Mouse (Mus musculus): ENCODE data around the gene Coa6. TPM values are rescaled to one million over a fixed set of nuclear protein-coding genes. Genes with fewer than 3 reads are reported as not detected.
A peak's percentile ranks its signal among the peaks of the same experiment; 100 is the strongest.

Gene Coa6
- 12.2 and 13.8 TPM in 2 replicates for polyA plus RNA-seq (2012; rRNA removed)

DNA sequence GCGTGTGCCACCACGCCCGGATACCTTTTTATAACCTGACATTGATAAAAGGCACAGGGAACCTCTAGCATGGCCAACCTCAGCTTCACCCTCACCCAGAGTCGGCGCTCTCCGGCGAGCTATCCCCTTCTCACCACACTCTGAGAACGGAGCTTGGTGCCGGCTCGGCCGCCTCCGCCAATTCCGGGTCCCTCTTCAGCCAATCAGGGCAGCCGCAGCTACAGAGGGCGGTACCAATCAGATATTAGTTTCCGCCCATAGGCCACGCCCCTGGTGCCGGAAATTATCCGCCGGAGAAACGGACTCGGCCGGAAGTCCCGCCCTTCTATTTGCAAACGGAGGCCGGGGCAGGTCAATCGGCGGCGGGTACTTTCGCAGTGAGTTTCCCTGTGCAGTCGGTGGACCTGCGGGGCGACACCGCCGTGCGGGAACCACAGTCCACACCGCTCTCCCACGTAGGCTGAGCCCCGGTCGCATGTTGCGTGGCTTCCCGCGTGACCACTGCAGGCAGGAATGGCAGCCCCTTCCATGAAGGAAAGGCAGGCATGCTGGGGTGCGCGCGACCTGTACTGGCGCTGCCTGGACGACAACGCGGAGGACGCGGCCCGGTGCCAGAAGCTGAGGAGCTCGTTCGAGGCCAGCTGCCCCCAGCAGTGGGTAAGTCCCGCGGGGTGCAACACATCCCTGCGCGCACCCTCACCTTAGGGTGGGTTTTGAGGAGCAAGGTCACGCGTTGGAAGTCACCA is at the start of gene Coa6:
Gene Coa6, plus strand, starts transcription at position 342 of the 746 bp plus-strand sequence.
- peak within 1 kb of the TSS; percentile 80 for H3K27ac ChIP-seq (ENCODE audit: control insufficient read depth, insufficient read depth, low read depth, low read length)
- TF ChIP-seq POLR2A (IDR thresholded peaks at IDR 0.05; ENCODE audit: control insufficient read depth, low read depth, low read length): peak; percentile 66
- TF ChIP-seq CTCF (IDR thresholded peaks at IDR 0.05; ENCODE audit: control insufficient read depth, insufficient read depth, insufficient replicate concordance, low read depth, low read length): no peak

DNA sequence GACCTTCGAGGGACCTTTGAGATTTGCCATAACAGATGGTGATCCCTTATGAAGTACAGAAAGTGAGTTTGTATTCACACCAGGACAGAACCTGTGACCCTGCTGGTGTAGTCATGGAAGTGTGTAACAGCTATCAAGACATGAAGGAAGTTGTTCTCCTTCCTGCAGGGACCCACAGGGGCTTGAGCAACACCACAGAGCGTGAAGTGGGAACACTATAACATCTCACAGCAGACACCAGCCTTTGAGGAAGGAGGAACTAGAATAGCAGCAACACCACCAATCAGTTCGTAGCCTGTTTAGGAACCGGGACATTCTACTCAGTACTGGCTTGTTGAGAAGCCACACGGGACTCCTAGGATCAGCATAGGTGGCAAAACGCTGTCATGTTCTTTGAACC is 42.7 kb upstream of the Coa6 start:
- TF ChIP-seq POLR2A (IDR thresholded peaks at IDR 0.05; ENCODE audit: control insufficient read depth, low read depth, low read length) (no peak), CTCF (IDR thresholded peaks at IDR 0.05; ENCODE audit: control insufficient read depth, insufficient read depth, insufficient replicate concordance, low read depth, low read length) (no peak)

More for the DNA sequence above, at the start of gene Coa6:
- Histone ChIP-seq H3K36me3 (ENCODE audit: control insufficient read depth, insufficient read depth, low read length) (no peaks in the 10 kb centered on the region), H3K27me3 (ENCODE audit: control insufficient read depth, insufficient read depth, low read length) (no peaks in the 10 kb centered on the region), H3K4me3 (ENCODE audit: control insufficient read depth, low read depth, low read length) (peak within 1 kb of the TSS; percentile 98), H3K4me1 (ENCODE audit: control insufficient read depth, insufficient read depth, low read length) (peaks cover 3% of the 10 kb centered on the region)

DNA sequence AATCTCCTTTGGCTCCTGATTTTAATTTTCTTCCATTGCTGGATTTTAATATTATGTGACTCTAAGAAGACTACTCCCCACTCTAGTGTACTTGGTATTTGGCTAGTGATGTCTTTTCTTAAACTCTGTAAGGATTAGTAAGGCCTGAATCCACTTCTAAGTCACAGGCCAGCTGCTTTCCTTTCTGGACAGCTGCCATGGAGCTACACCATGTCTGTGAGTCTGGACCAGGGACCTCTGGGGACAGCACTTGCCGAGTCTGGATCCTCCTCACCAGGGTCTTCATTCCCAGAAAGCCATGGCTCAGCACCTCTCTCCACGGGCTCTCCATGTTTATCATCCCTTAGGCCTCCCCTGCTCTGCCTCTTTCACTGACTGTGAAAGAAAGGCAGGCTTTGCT is 42.2 kb upstream of the Coa6 start:
- TF ChIP-seq CTCF (IDR thresholded peaks at IDR 0.05; ENCODE audit: control insufficient read depth, insufficient read depth, insufficient replicate concordance, low read depth, low read length) (no peak), POLR2A (IDR thresholded peaks at IDR 0.05; ENCODE audit: control insufficient read depth, low read depth, low read length) (no peak)
- H3K4me3 ChIP-seq (ENCODE audit: control insufficient read depth, low read depth, low read length): no peak overlapping the region
- H3K27me3 ChIP-seq (ENCODE audit: control insufficient read depth, insufficient read depth, low read length): no peaks in the 10 kb centered on the region
- H3K27ac ChIP-seq (ENCODE audit: control insufficient read depth, insufficient read depth, low read depth, low read length): no peak overlapping the region
- H3K36me3 ChIP-seq (ENCODE audit: control insufficient read depth, insufficient read depth, low read length): no peaks in the 10 kb centered on the region
- no peaks in the 10 kb centered on the region for H3K4me1 ChIP-seq (ENCODE audit: control insufficient read depth, insufficient read depth, low read length)

More for the DNA sequence above, 42.7 kb upstream of the Coa6 start:
- Histone ChIP-seq H3K27ac (ENCODE audit: control insufficient read depth, insufficient read depth, low read depth, low read length) (no peak overlapping the region), H3K27me3 (ENCODE audit: control insufficient read depth, insufficient read depth, low read length) (no peaks in the 10 kb centered on the region), H3K36me3 (ENCODE audit: control insufficient read depth, insufficient read depth, low read length) (no peaks in the 10 kb centered on the region), H3K4me1 (ENCODE audit: control insufficient read depth, insufficient read depth, low read length) (no peaks in the 10 kb centered on the region), H3K4me3 (ENCODE audit: control insufficient read depth, low read depth, low read length) (no peak overlapping the region)

DNA sequence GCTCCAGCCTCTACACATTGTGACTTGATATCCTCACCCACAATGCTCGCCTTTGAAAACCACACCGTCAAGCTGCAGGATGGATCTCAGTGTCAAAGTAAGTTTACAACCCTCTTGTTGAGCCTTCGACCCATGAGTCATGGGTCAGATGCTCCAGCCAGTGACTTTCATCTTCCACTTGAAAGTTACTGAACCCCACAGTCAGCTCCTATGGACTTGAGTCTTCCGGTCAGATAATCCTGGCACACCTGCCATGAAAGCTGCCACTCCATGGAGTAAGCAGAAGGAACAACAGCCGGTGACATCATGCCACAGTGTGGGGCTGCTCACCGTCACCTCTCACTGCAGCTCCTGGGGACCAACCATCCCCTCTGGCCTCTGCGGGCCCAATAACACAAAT is 41.0 kb upstream of the Coa6 start:
- no peaks in the 10 kb centered on the region for H3K36me3 ChIP-seq (ENCODE audit: control insufficient read depth, insufficient read depth, low read length)
- TF ChIP-seq CTCF (IDR thresholded peaks at IDR 0.05; ENCODE audit: control insufficient read depth, insufficient read depth, insufficient replicate concordance, low read depth, low read length) (no peak), POLR2A (IDR thresholded peaks at IDR 0.05; ENCODE audit: control insufficient read depth, low read depth, low read length) (no peak)
- H3K27me3 ChIP-seq (ENCODE audit: control insufficient read depth, insufficient read depth, low read length): no peaks in the 10 kb centered on the region
- no peak overlapping the region for H3K4me3 ChIP-seq (ENCODE audit: control insufficient read depth, low read depth, low read length)
- H3K27ac ChIP-seq (ENCODE audit: control insufficient read depth, insufficient read depth, low read depth, low read length): no peak overlapping the region
- H3K4me1 ChIP-seq (ENCODE audit: control insufficient read depth, insufficient read depth, low read length): no peaks in the 10 kb centered on the region

DNA sequence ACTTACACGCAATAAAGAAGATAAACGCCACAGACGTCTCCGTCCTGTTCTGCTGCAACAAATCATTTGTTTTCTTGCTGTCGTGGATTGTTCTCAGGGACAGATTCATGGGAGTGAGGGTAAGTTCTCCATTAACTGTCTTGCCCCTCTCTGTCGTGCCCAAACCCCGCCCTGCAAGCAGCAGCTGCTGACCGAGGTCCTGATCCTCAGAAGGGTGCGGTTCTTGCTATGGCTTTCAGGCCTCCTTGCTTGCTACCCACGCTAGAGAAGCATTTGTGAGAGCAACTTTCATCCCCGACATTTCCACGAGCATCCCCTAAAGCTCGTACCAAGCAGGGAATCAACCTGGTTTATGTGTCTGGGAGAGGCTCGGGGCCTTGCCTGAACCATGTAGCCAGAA is 40.1 kb upstream of the Coa6 start:
- no peak overlapping the region for H3K4me3 ChIP-seq (ENCODE audit: control insufficient read depth, low read depth, low read length)

DNA sequence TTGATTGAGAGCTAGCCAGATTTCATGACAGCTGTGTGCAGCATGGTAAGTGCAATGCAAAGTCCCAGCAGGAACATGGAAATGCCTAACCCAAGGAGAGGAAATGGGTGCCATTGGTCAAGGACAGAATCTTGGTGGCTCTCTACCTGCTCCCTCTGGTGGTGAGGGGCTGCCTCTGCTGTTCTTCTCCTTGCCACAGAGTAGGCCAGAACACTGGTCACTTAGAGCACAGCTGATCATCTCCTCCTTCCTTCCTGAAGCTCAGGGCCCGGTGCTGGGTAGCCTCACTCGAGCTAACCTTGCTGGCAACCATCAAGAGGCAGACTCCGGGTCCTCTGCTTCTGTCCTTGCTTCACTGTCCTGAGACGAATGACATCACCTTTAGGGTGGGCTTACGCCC is 39.6 kb upstream of the Coa6 start:
- Histone ChIP-seq H3K4me3 (ENCODE audit: control insufficient read depth, low read depth, low read length) (no peak overlapping the region), H3K27ac (ENCODE audit: control insufficient read depth, insufficient read depth, low read depth, low read length) (no peak overlapping the region), H3K27me3 (ENCODE audit: control insufficient read depth, insufficient read depth, low read length) (no peaks in the 10 kb centered on the region), H3K4me1 (ENCODE audit: control insufficient read depth, insufficient read depth, low read length) (no peaks in the 10 kb centered on the region), H3K36me3 (ENCODE audit: control insufficient read depth, insufficient read depth, low read length) (no peaks in the 10 kb centered on the region)
- no peak for TF ChIP-seq POLR2A (IDR thresholded peaks at IDR 0.05; ENCODE audit: control insufficient read depth, low read depth, low read length)
- TF ChIP-seq CTCF (IDR thresholded peaks at IDR 0.05; ENCODE audit: control insufficient read depth, insufficient read depth, insufficient replicate concordance, low read depth, low read length): peak; percentile 15; the same call in 1 of the 2 replicates

More for the DNA sequence above, 40.1 kb upstream of the Coa6 start:
- Histone ChIP-seq H3K4me1 (ENCODE audit: control insufficient read depth, insufficient read depth, low read length) (no peaks in the 10 kb centered on the region), H3K27ac (ENCODE audit: control insufficient read depth, insufficient read depth, low read depth, low read length) (no peak overlapping the region), H3K36me3 (ENCODE audit: control insufficient read depth, insufficient read depth, low read length) (no peaks in the 10 kb centered on the region), H3K27me3 (ENCODE audit: control insufficient read depth, insufficient read depth, low read length) (no peaks in the 10 kb centered on the region)
- no peak for TF ChIP-seq CTCF (IDR thresholded peaks at IDR 0.05; ENCODE audit: control insufficient read depth, insufficient read depth, insufficient replicate concordance, low read depth, low read length)
- TF ChIP-seq POLR2A (IDR thresholded peaks at IDR 0.05; ENCODE audit: control insufficient read depth, low read depth, low read length): no peak

DNA sequence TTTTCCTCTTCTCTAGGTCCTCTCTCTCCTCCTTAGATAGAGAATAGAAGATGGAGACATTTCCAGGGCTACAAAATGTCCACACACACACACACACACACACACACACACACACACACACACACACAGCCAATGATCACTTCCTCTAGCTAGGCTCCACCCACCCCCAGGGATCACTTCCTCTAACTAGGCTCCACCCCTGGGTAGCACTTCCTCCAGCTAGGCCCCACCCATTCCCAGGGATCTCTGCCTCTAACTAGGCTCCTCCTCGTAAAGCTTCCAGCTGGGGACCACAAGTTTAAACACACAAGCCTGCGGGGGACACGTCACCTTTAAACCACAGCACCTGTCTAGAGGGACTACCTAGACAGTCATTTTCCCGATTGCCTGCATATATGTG is 34.7 kb upstream of the Coa6 start:
- no peak overlapping the region for H3K27ac ChIP-seq (ENCODE audit: control insufficient read depth, insufficient read depth, low read depth, low read length)
- no peaks in the 10 kb centered on the region for H3K36me3 ChIP-seq (ENCODE audit: control insufficient read depth, insufficient read depth, low read length)
- no peak for TF ChIP-seq CTCF (IDR thresholded peaks at IDR 0.05; ENCODE audit: control insufficient read depth, insufficient read depth, insufficient replicate concordance, low read depth, low read length)
- no peak for TF ChIP-seq POLR2A (IDR thresholded peaks at IDR 0.05; ENCODE audit: control insufficient read depth, low read depth, low read length)
- no peak overlapping the region for H3K4me3 ChIP-seq (ENCODE audit: control insufficient read depth, low read depth, low read length)
- H3K4me1 ChIP-seq (ENCODE audit: control insufficient read depth, insufficient read depth, low read length): no peaks in the 10 kb centered on the region
- no peaks in the 10 kb centered on the region for H3K27me3 ChIP-seq (ENCODE audit: control insufficient read depth, insufficient read depth, low read length)
